Mouse (Mus musculus) lung, adult 18-20 months (tissue): ENCODE results near the gene Ubqln4.
"Not testable (repeated sequence)": the region's sequence is repeated elsewhere in the genome, so short reads cannot be mapped to it uniquely, and the experiment has no call there.

Source experiments
- DNase-seq, 2 experiments: peaks; one replicate each; pipeline ENCODE4 v3.0.0; 2022; ENCODE audit warnings: mixed read lengths in 2 of 2

The Ubqln4 gene

DNA sequence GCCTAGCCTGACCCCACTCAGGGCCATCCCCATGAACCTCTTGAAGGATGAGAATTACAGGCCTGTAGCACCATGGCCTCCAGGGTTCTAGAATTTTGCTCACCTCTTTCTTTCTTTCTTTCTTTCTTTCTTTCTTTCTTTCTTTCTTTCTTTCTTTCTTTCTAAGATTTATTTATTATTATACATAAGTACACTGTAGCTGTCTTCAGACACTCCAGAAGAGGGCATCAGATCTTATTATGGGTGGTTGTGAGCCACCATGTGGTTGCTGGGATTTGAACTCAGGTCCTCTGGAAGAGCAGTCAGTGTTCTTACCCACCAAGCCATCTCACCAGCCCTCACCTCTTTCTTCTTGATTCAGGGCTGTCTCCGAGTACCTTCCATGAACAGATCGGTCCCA lies 52.1 kb downstream of the Ubqln4 start, which contains the start of gene Arhgef2:
Arhgef2 (plus strand) TSS at position 301 of the 400 bp plus-strand sequence.
- DNase-seq, result not testable (repeated sequence)

DNA sequence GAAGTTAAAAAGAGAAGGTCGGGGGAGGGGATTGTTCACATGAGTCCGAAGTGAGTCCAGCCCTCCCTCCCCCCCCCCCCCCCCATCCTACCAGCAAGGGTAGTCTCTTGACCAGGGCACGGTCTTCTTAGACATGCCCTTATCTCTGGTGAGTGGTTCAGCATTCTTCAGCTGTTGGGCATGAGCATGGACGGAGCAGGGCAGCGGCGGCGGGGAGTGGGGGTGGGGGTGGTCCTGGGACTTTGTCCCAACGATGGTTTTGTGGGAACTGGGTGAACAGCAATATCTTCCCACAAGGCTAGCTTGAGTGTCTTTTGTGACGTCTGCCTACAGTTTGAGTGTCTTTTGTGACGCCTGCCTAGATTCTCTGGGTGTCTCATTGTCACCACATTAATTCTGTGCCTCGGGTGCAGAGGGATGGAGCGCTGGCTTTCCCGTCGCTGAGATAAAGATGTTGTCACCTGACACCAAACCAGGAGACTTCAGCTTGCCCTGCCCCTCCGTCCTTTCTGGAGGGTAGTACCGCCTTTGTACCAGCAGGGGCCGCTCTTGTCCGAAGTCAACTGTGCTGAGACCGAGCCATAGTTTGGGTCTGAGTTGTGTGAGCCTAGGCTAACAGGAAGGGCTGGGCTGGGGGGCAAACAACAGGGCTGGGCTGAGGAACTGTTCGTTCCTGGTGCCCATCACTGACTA lies 53.7 kb downstream of the Ubqln4 start:
- peak; percentile 88 to 91 for DNase-seq

DNA sequence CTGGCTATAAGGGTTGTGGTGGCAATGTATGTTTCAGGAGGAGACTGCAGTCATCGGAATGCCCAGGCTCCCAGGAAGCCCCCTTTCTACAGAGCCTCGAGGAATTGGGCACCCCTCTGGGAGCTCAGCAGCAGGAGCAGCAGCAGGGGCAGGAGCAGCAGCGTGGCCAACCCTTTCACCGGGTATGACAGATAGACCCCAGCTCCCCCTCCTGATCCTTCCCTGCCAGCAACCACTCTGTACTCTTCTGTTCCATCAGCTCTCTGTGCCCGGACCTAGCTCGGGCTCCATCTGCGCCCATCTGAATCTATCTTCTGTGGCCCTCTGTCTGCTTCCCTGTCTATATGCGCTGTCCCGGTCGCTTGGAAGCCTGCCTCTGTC lies 54.2 kb downstream of the Ubqln4 start:
- no peak for DNase-seq

DNA sequence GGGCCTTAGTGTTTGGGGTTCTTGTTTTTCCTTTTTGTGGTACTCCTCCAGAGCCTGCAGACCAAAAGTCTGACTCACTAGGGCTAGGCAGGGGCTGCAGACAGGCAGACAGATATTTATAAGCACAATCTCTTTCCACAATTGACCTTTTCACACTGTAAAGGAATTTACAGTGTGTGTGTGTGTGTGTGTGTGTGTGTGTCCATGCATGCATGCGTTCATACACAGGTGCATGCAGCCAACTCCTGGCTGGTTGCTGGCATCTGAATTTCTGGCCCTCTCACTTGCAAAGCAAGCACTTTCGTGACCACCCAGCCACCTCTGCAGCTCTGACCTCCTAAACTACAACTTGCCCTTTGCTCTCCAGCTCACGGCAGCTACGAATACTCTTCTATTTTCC lies 55.5 kb downstream of the Ubqln4 start:
- DNase-seq, result no peak

DNA sequence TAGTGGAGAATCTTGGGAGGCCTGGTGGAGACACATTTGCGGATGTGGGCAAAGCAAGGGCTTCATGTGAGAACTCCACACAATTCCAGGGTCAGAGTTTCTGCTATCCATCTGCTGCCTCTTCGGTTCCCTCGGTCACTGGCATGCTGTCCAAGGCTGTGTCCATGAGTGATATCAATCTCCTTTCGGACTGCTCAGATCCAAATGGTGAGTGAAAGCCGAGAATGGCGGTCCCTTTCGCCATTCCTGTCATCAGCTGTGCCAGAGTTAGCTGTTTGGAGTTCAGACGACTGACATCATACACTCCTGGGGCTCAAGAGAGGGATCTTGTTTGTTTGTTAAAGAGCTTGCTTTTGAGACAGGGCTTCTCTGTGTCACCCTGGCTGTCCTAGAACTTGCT lies 60.9 kb downstream of the Ubqln4 start:
- DNase-seq, result no peak

DNA sequence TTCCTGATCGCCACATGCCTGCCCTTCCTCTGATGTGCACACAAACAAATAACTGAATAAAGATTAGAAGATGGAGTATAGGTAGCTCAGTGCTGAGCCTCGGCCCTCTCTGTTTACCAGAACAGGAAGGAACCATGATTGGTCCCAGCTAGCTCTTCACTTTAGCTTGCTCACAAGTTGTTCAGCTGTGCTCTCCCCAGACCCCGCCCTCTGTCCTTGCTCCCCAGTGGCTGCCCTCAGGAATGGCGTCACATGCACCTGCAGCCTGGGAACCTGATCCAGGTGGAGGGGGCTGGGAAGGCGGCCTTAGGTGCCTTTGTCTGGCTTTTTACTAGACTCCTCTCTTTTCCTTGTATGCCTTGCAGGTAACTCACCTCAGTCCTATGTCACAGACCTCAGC lies 61.6 kb downstream of the Ubqln4 start:
- peak; percentile 78 to 88 for DNase-seq

DNA sequence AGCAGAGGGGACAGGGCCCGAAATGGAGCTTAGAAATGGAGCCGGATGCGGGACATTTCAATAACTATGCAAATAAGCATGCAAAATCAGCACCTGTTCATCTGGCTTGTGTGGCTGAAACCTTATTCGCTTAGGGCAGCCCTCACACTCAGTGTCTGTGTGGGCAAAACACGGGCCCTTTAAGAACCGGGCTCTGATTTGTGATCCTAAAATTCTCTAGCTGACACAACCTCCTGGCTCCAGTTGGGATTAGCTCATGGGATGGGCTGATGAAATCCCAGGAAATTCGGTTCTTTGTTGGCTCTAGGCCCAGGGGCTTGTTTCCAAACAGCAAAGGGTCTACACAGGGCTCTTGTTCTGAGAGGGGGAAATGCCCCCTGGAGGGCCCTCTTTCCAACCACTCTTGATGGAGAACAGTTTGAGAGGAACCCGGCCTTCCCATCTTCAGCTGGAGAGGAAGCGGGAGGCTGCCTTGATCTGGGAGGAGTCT lies 62.4 kb downstream of the Ubqln4 start:
- peak; percentile 66 to 75 for DNase-seq

DNA sequence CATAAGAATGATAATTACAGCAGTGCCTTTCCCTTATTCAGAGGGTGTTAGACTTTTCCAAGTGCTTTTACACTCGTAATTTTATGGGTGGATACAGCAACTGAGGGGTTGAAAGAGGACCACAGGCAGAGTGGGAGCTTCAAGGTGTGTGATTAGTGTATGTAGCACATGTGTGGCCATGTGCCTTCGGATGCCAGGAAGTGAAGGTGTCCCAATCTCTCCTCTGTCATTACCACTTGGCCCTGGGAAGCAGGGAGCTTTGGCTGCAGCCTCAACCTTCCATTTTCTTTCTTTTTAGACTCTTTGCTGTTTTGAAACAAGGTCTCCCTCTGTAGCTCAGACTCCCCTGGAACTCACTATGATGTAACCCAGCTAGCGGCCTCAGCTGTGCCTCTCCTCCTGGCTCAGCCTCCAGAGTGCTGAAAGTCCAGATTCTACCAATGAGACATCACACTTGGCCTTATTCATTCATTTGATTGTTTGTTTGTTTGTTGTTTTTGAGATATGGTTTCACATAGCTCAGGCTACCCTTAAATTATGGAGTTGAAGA lies 63.5 kb downstream of the Ubqln4 start:
- DNase-seq, result no peak

DNA sequence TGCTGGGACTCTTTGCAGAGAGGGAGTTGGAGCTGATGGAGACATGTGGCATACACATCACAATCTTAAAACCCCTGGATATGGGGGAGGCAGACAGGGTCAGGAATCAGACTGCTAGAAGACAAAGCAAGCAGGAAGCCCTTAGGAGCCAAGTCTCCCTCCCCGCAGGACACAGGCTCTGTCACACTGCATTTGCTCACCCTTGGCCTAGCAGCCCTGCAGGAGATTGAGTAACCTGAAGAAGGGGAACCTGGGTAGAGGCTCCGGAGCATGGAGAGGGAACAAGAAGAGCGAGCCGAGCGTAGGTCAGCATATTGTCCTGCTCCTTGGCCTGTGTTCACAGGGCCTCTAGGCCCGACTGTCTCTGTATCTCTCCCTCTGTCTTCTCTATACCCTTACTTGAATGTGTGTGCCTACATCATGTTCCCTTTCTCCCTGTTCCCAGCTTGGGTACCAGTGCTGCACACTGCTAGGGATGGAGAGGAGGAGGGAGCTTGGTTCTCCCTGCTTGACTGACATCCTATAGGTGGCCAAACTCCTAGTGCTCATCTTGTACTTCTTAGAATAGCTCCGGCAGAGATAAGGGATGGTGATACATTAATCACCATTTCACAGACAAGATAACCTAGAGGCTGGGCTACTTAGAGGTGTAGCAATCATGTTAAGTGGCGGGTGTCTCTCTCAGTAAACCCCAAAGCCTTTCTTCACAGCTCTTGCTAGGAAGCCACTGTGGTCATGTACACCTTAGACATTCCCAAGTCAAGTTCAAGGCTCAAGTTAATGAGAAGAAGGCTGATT lies 64.7 kb downstream of the Ubqln4 start:
- DNase-seq, result peak; percentile 48 to 54
